Mouse (Mus musculus): ENCODE data around the gene Ubl7.

The Ubl7 gene

GRCm38 (mm10) chr9:57921491-57922060 is 10.8 kb downstream of the Ubl7 start:
- no peak for DNase-seq

GRCm38 (mm10) chr9:57922381-57922780 is 11.6 kb downstream of the Ubl7 start:
- DNase-seq, result no peak

GRCm38 (mm10) chr9:57923046-57923445 is 12.3 kb downstream of the Ubl7 start:
- no peak for DNase-seq

- DNase-seq, result no peak
Measured at GRCm38 (mm10) chr9:57931166-57931767, 20.5 kb downstream of the Ubl7 start.

- DNase-seq, result no peak
Measured at GRCm38 (mm10) chr9:57932253-57932652, 21.5 kb downstream of the Ubl7 start.

- DNase-seq, result no peak
Measured at GRCm38 (mm10) chr9:57932831-57933602, 22.2 kb downstream of the Ubl7 start.

- peak; percentile 93 for DNase-seq
Measured at GRCm38 (mm10) chr9:57935683-57936437, 25.1 kb downstream of the Ubl7 start.

- no peak for DNase-seq
Measured at GRCm38 (mm10) chr9:57937171-57937570, 26.4 kb downstream of the Ubl7 start.

- DNase-seq, result no peak
Measured at GRCm38 (mm10) chr9:57937651-57938050, 26.9 kb downstream of the Ubl7 start.

- peak; percentile 10 for DNase-seq
Measured at GRCm38 (mm10) chr9:57938225-57939055, 27.7 kb downstream of the Ubl7 start.

GRCm38 (mm10) chr9:57939431-57940348 is 28.9 kb downstream of the Ubl7 start, which contains the start of gene Sema7a:
TSS of gene Sema7a (plus strand) at chr9:57940112.
- DNase-seq, result peak; percentile 92

- no peak for DNase-seq
Measured at GRCm38 (mm10) chr9:57940349-57940794, 29.6 kb downstream of the Ubl7 start.

GRCm38 (mm10) chr9:57940861-57941638 is 30.3 kb downstream of the Ubl7 start:
- DNase-seq, result peak; percentile 63

- no peak for DNase-seq
Measured at GRCm38 (mm10) chr9:57942039-57942438, 31.3 kb downstream of the Ubl7 start.

GRCm38 (mm10) chr9:57943067-57943466 is 32.3 kb downstream of the Ubl7 start:
- DNase-seq, result no peak

GRCm38 (mm10) chr9:57944572-57944971 is 33.8 kb downstream of the Ubl7 start:
- DNase-seq, result peak; percentile 89

GRCm38 (mm10) chr9:57945771-57946616 is 35.2 kb downstream of the Ubl7 start:
- DNase-seq, result no peak

GRCm38 (mm10) chr9:57947381-57948030 is 36.7 kb downstream of the Ubl7 start:
- DNase-seq, result no peak

All from thymus, postnatal 14 days (tissue).